Mouse (Mus musculus) limb, embryonic 14.5 days (tissue): ENCODE measurements around the gene Nf1. TPM values are rescaled to one million over a fixed set of nuclear protein-coding genes. Genes with fewer than 3 reads are reported as not detected.

ENCODE experiments used
- ATAC-seq: fragments of 200-750 bp; cut with Nextera tagmentation; 2 replicates; pipeline ENCODE4 v1.8.0; 2017; ENCODE audit warnings: low read depth, moderate number of reproducible peaks, moderate TSS enrichment; ENCODE audit not compliant: low FRiP score
- DNase-seq: peaks from one replicate; pipeline ENCODE4 v3.0.0-alpha.2; 2015; ENCODE audit warnings: low spot score
- H3K27ac ChIP-seq: fragments of 300-500 bp; sonication (generic); replicated peaks from 2 replicates; pipeline ENCODE4 v1.5.1; 2014; ENCODE audit warnings: low read depth, mild to moderate bottlenecking, low read length, moderate library complexity, mixed read lengths
- H3K27me3 ChIP-seq: fragments of 300-500 bp; sonication (generic); 2 replicates; pipeline ENCODE4 v1.6.1; 2014; ENCODE audit warnings: low read length, mixed read lengths; ENCODE audit not compliant: control insufficient read depth, insufficient read depth
- H3K36me3 ChIP-seq: fragments of 300-500 bp; sonication (generic); 2 replicates; pipeline ENCODE4 v1.6.1; 2014; ENCODE audit warnings: mild to moderate bottlenecking, low read length, moderate library complexity, mixed read lengths; ENCODE audit not compliant: control insufficient read depth, insufficient read depth
- H3K4me1 ChIP-seq: fragments of 300-500 bp; sonication (generic); 2 replicates; pipeline ENCODE4 v1.6.1; 2014; ENCODE audit warnings: antibody characterized with exemption, low read length, mixed read lengths; ENCODE audit not compliant: control insufficient read depth, insufficient read depth
- H3K4me2 ChIP-seq: fragments of 300-500 bp; sonication (generic); replicated peaks from 2 replicates; pipeline ENCODE4 v1.6.1; 2014; ENCODE audit warnings: low read depth, mild to moderate bottlenecking, low read length, moderate library complexity; ENCODE audit not compliant: severe bottlenecking
- H3K4me3 ChIP-seq: fragments of 300-500 bp; sonication (generic); replicated peaks from 2 replicates; pipeline ENCODE4 v1.5.1; 2014; ENCODE audit warnings: low read length
- H3K9ac ChIP-seq: fragments of 300-500 bp; sonication (generic); 2 replicates; pipeline ENCODE4 v1.6.1; 2014; ENCODE audit warnings: mild to moderate bottlenecking, low read depth, low read length, moderate library complexity; ENCODE audit not compliant: severe bottlenecking
- H3K9me3 ChIP-seq: fragments of 300-500 bp; sonication (generic); 2 replicates; pipeline ENCODE4 v1.6.1; 2016; ENCODE audit warnings: low read length; ENCODE audit not compliant: control insufficient read depth
- POLR2A ChIP-seq: fragments of 200-500 bp; IDR thresholded peaks from 2 replicates; pipeline ENCODE4 v1.8.0; 2012; ENCODE audit warnings: inconsistent platforms, mild to moderate bottlenecking, moderate library complexity, borderline replicate concordance; ENCODE audit not compliant: insufficient read depth, insufficient read length; ENCODE audit errors: extremely low read depth
- WGBS: fragments of 180-500 bp; shearing (Covaris S2); extraction: QIAGEN DNeasy Blood & Tissue Kit; methylation state at CpG from one replicate; pipeline ENCODE4 v1.1.7; 2014; 5-methylcytosine and 5-hydroxymethylcytosine counted together
- polyA plus RNA-seq, 2 experiments: library from polyadenylated mRNA; depleted of rRNA in 1 of 2; stranded (reverse) in 1 of 2; unstranded in 1 of 2; fragments of >200 nt; fragmentation: Nextera tagmentation in 1 of 2; extraction: Ambion mirVana in 1 of 2; gene quantifications; 2 replicates each; pipeline versions ENCODE4 v1.2.1 to v1.2.3; 2012 to 2014

Nf1 gene
- polyA plus RNA-seq, 2 experiments = 10.8 to 21.7 TPM

- Histone ChIP-seq H3K4me3 (no peak overlapping the region), H3K9me3 (no peaks in the 10 kb centered on the region), H3K9ac (no peak overlapping the region), H3K4me1 (no peaks in the 10 kb centered on the region), H3K27me3 (no peaks in the 10 kb centered on the region), H3K4me2 (no peak overlapping the region), H3K27ac (no peak overlapping the region), H3K36me3 (peaks cover 86% of the 10 kb centered on the region)
- WGBS = 85% methylated on average over 2 of the region's 2 CpGs
- no peak for ATAC-seq
- no peak for DNase-seq
- TF ChIP-seq POLR2A = no peak
These were observed 230.8 kb downstream of the Nf1 start for GRCm38 (mm10) chr11:79570319-79570718.

GRCm38 (mm10) chr11:79573836-79574235 is 234.3 kb downstream of the Nf1 start:
- no peaks in the 10 kb centered on the region for H3K9me3 ChIP-seq
- no peaks in the 10 kb centered on the region for H3K4me1 ChIP-seq
- no peak overlapping the region for H3K4me3 ChIP-seq
- DNase-seq (no peak), ATAC-seq (no peak)
- H3K36me3 ChIP-seq = peaks cover 76% of the 10 kb centered on the region
- no peak for TF ChIP-seq POLR2A
- H3K9ac ChIP-seq = no peak overlapping the region
- H3K27ac ChIP-seq = no peak overlapping the region
- no peaks in the 10 kb centered on the region for H3K27me3 ChIP-seq
- WGBS = 81% methylated on average over 3 of the region's 3 CpGs
- no peak overlapping the region for H3K4me2 ChIP-seq

GRCm38 (mm10) chr11:79575383-79576073 is 236.0 kb downstream of the Nf1 start:
- Histone ChIP-seq H3K9me3 (no peaks in the 10 kb centered on the region), H3K9ac (no peak overlapping the region), H3K4me1 (no peaks in the 10 kb centered on the region), H3K27me3 (no peaks in the 10 kb centered on the region), H3K4me3 (no peak overlapping the region), H3K4me2 (no peak overlapping the region), H3K27ac (no peak overlapping the region), H3K36me3 (peaks cover 63% of the 10 kb centered on the region)
- DNase-seq (no peak), ATAC-seq (no peak)
- no peak for TF ChIP-seq POLR2A
- 88% methylated on average over 14 of the region's 14 CpGs for WGBS

- H3K27me3 ChIP-seq = no peaks in the 10 kb centered on the region
- no peak for ATAC-seq
- H3K4me2 ChIP-seq = no peak overlapping the region
- no peaks in the 10 kb centered on the region for H3K9me3 ChIP-seq
- H3K36me3 ChIP-seq = peaks cover 43% of the 10 kb centered on the region
- 59% methylated on average over 5 of the region's 5 CpGs for WGBS
- no peaks in the 10 kb centered on the region for H3K4me1 ChIP-seq
- no peak overlapping the region for H3K27ac ChIP-seq
- no peak for TF ChIP-seq POLR2A
- H3K4me3 ChIP-seq = no peak overlapping the region
- DNase-seq = peak; percentile 78
- no peak overlapping the region for H3K9ac ChIP-seq
These were observed 238.2 kb downstream of the Nf1 start for GRCm38 (mm10) chr11:79577741-79578140.

- H3K27me3 ChIP-seq = no peaks in the 10 kb centered on the region
- no peaks in the 10 kb centered on the region for H3K4me1 ChIP-seq
- H3K36me3 ChIP-seq = peaks cover 21% of the 10 kb centered on the region
- no peak overlapping the region for H3K4me3 ChIP-seq
- WGBS = 54% methylated on average over 4 of the region's 4 CpGs
- TF ChIP-seq POLR2A = no peak
- H3K9ac ChIP-seq = no peak overlapping the region
- H3K27ac ChIP-seq = no peak overlapping the region
- ATAC-seq = no peak
- no peak for DNase-seq
- no peaks in the 10 kb centered on the region for H3K9me3 ChIP-seq
- H3K4me2 ChIP-seq = no peak overlapping the region
These were observed 241.2 kb downstream of the Nf1 start for GRCm38 (mm10) chr11:79580660-79581059.
